Mouse (Mus musculus): Measurements from ENCODE around the gene Cbx1. TPM values are rescaled to one million over a fixed set of nuclear protein-coding genes. Genes with fewer than 3 reads are reported as not detected.
A peak's percentile ranks its signal among the peaks of the same experiment; 100 is the strongest.

Cbx1 gene
- polyA plus RNA-seq, 1 experiment from 2014 or later: 169 TPM

- ATAC-seq (ENCODE audit: insufficient number of reproducible peaks, insufficient read depth, low FRiP score, low TSS enrichment): no peak
- Histone ChIP-seq H3K36me3 (peaks cover 74% of the 10 kb centered on the region), H3K27me3 (no peaks in the 10 kb centered on the region), H3K4me2 (replicated peaks) (no peak overlapping the region), H3K27ac (no peak overlapping the region), H3K4me3 (no peak overlapping the region), H3K9me3 (no peaks in the 10 kb centered on the region), H3K4me1 (peaks cover 7% of the 10 kb centered on the region), H3K9ac (no peak overlapping the region)
- WGBS: 88% methylated on average over 8 of the region's 8 CpGs
These were observed 29.3 kb downstream of the Cbx1 start for GRCm38 (mm10) chr11:96818128-96818710.

- WGBS: 92% methylated on average over 10 of the region's 10 CpGs
- Histone ChIP-seq H3K27ac (no peak overlapping the region), H3K4me1 (peaks cover 41% of the 10 kb centered on the region), H3K9me3 (no peaks in the 10 kb centered on the region), H3K4me3 (no peak overlapping the region), H3K36me3 (peaks cover 62% of the 10 kb centered on the region), H3K9ac (no peak overlapping the region), H3K4me2 (replicated peaks) (no peak overlapping the region), H3K27me3 (no peaks in the 10 kb centered on the region)
- ATAC-seq (ENCODE audit: insufficient number of reproducible peaks, insufficient read depth, low FRiP score, low TSS enrichment): no peak
These were observed 33.0 kb downstream of the Cbx1 start for GRCm38 (mm10) chr11:96821956-96822355.

- Histone ChIP-seq H3K27ac (peak overlapping the region; percentile 90), H3K9ac (peak overlapping the region; percentile 67; the same call in 1 of the 2 replicates), H3K9me3 (no peaks in the 10 kb centered on the region), H3K4me1 (peaks cover 50% of the 10 kb centered on the region), H3K4me2 (replicated peaks) (peak overlapping the region; percentile 98), H3K27me3 (no peaks in the 10 kb centered on the region), H3K4me3 (peak overlapping the region; percentile 46), H3K36me3 (peaks cover 62% of the 10 kb centered on the region)
- WGBS: 41% methylated on average over 4 of the region's 4 CpGs
- ATAC-seq (ENCODE audit: insufficient number of reproducible peaks, insufficient read depth, low FRiP score, low TSS enrichment): no peak
These were observed 33.9 kb downstream of the Cbx1 start for GRCm38 (mm10) chr11:96822675-96823470.

- ATAC-seq (ENCODE audit: insufficient number of reproducible peaks, insufficient read depth, low FRiP score, low TSS enrichment): peak; percentile 43
- peak overlapping the region; percentile 90 for H3K27ac ChIP-seq
- peaks cover 56% of the 10 kb centered on the region for H3K4me1 ChIP-seq
- peak overlapping the region; percentile 67 for H3K9ac ChIP-seq
- peaks cover 56% of the 10 kb centered on the region for H3K36me3 ChIP-seq
- H3K4me3 ChIP-seq: peak overlapping the region; percentile 46
- WGBS: 6% methylated on average over 13 of the region's 13 CpGs
- H3K27me3 ChIP-seq: no peaks in the 10 kb centered on the region
- peak overlapping the region; percentile 98 for H3K4me2 ChIP-seq (replicated peaks)
- H3K9me3 ChIP-seq: no peaks in the 10 kb centered on the region
These were observed 34.5 kb downstream of the Cbx1 start for GRCm38 (mm10) chr11:96823471-96823837.

GRCm38 (mm10) chr11:96823880-96824782 lies 35.2 kb downstream of the Cbx1 start:
- Histone ChIP-seq H3K4me1 (peaks cover 61% of the 10 kb centered on the region), H3K4me2 (replicated peaks) (peak overlapping the region; percentile 98), H3K9me3 (no peaks in the 10 kb centered on the region), H3K9ac (peak overlapping the region; percentile 67), H3K36me3 (peaks cover 49% of the 10 kb centered on the region), H3K4me3 (peak overlapping the region; percentile 46), H3K27me3 (no peaks in the 10 kb centered on the region), H3K27ac (peak overlapping the region; percentile 90)
- peak; percentile 91 for ATAC-seq (ENCODE audit: insufficient number of reproducible peaks, insufficient read depth, low FRiP score, low TSS enrichment)
- 2% methylated on average over 21 of the region's 26 CpGs for WGBS

GRCm38 (mm10) chr11:96824783-96825495 lies 36.0 kb downstream of the Cbx1 start:
- no peak for ATAC-seq (ENCODE audit: insufficient number of reproducible peaks, insufficient read depth, low FRiP score, low TSS enrichment)
- peaks cover 61% of the 10 kb centered on the region for H3K4me1 ChIP-seq

GRCm38 (mm10) chr11:96826481-96826880 lies 37.6 kb downstream of the Cbx1 start:
- Histone ChIP-seq H3K36me3 (peaks cover 26% of the 10 kb centered on the region), H3K27ac (no peak overlapping the region), H3K9me3 (no peaks in the 10 kb centered on the region), H3K4me3 (0 out of 2 replicates have a peak overlapping the region, but pooled peaks have one; percentile 2), H3K4me2 (replicated peaks) (peak overlapping the region; percentile 31), H3K27me3 (no peaks in the 10 kb centered on the region), H3K9ac (no peak overlapping the region; the same call in 1 of the 2 replicates), H3K4me1 (peaks cover 65% of the 10 kb centered on the region)
- WGBS: 83% methylated on average over 2 of the region's 2 CpGs
- ATAC-seq (ENCODE audit: insufficient number of reproducible peaks, insufficient read depth, low FRiP score, low TSS enrichment): no peak

More at GRCm38 (mm10) chr11:96824783-96825495, 36.0 kb downstream of the Cbx1 start:
- Histone ChIP-seq H3K4me3 (no peak overlapping the region), H3K27ac (peak overlapping the region; percentile 90), H3K36me3 (peaks cover 41% of the 10 kb centered on the region), H3K27me3 (no peaks in the 10 kb centered on the region), H3K9me3 (no peaks in the 10 kb centered on the region), H3K4me2 (replicated peaks) (peak overlapping the region; percentile 98), H3K9ac (peak overlapping the region; percentile 16; the same call in 1 of the 2 replicates)
- WGBS: 45% methylated on average over 7 of the region's 7 CpGs

GRCm38 (mm10) chr11:96827062-96827581 lies 38.2 kb downstream of the Cbx1 start:
- H3K9me3 ChIP-seq: no peaks in the 10 kb centered on the region
- H3K9ac ChIP-seq: no peak overlapping the region
- no peak for ATAC-seq (ENCODE audit: insufficient number of reproducible peaks, insufficient read depth, low FRiP score, low TSS enrichment)
- H3K4me1 ChIP-seq: peaks cover 65% of the 10 kb centered on the region
- H3K36me3 ChIP-seq: peaks cover 19% of the 10 kb centered on the region
- H3K27ac ChIP-seq: no peak overlapping the region
- H3K4me3 ChIP-seq: no peak overlapping the region
- H3K4me2 ChIP-seq (replicated peaks): peak overlapping the region; percentile 31; the same call in 1 of the 2 replicates
- no peaks in the 10 kb centered on the region for H3K27me3 ChIP-seq
- WGBS: 89% methylated on average over 12 of the region's 12 CpGs

GRCm38 (mm10) chr11:96827917-96828316 lies 39.0 kb downstream of the Cbx1 start:
- ATAC-seq (ENCODE audit: insufficient number of reproducible peaks, insufficient read depth, low FRiP score, low TSS enrichment): no peak
- Histone ChIP-seq H3K9me3 (no peaks in the 10 kb centered on the region), H3K27ac (no peak overlapping the region), H3K4me2 (replicated peaks) (peak overlapping the region; percentile 10; the same call in 1 of the 2 replicates), H3K4me1 (peaks cover 61% of the 10 kb centered on the region), H3K36me3 (peaks cover 17% of the 10 kb centered on the region), H3K27me3 (no peaks in the 10 kb centered on the region), H3K4me3 (no peak overlapping the region), H3K9ac (no peak overlapping the region)
- 78% methylated on average over 9 of the region's 9 CpGs for WGBS

GRCm38 (mm10) chr11:96828881-96829280 lies 40.0 kb downstream of the Cbx1 start:
- Histone ChIP-seq H3K4me2 (replicated peaks) (peak overlapping the region; percentile 77), H3K27me3 (no peaks in the 10 kb centered on the region), H3K36me3 (peaks cover 17% of the 10 kb centered on the region), H3K4me1 (peaks cover 52% of the 10 kb centered on the region), H3K9me3 (no peaks in the 10 kb centered on the region), H3K4me3 (peak overlapping the region; percentile 88), H3K27ac (peak overlapping the region; percentile 97), H3K9ac (peak overlapping the region; percentile 89)
- ATAC-seq (ENCODE audit: insufficient number of reproducible peaks, insufficient read depth, low FRiP score, low TSS enrichment): no peak
- 19% methylated on average over 10 of the region's 10 CpGs for WGBS

Data from embryonic facial prominence, embryonic 12.5 days (tissue).